Mouse (Mus musculus) MEL (cell line): ENCODE data around the gene Cog3. TPM values are rescaled to one million over a fixed set of nuclear protein-coding genes. Genes with fewer than 3 reads are reported as not detected.

ENCODE experiments used
- DNase-seq: peaks from one replicate; pipeline ENCODE4 v3.0.0; 2011; ENCODE audit warnings: low read depth, low spot score
- H3K27ac ChIP-seq: 2 replicates; pipeline ENCODE4 v1.5.1; 2012; ENCODE audit warnings: low read depth, mild to moderate bottlenecking, control low read depth, low read length, moderate library complexity; ENCODE audit not compliant: control insufficient read depth
- H3K27me3 ChIP-seq, 2 experiments: fragments of 150-350 bp in 1 of 2; sonication (generic) in 1 of 2; 2 replicates each; pipeline ENCODE4 v1.6.1; 2012; ENCODE audit warnings: low read length in 2 of 2, mild to moderate bottlenecking in 2 of 2, improper control_type of control experiment in 1 of 2, moderate library complexity in 1 of 2; ENCODE audit not compliant: insufficient read depth in 2 of 2, control insufficient read depth in 1 of 2
- H3K36me3 ChIP-seq, 2 experiments: 2 replicates each; pipeline ENCODE4 v1.6.1; 2012 to 2014; ENCODE audit warnings: low read length in 2 of 2, improper control_type of control experiment in 1 of 2, inconsistent platforms in 1 of 2, mild to moderate bottlenecking in 1 of 2; ENCODE audit not compliant: insufficient read depth in 2 of 2, control insufficient read depth in 1 of 2
- H3K4me1 ChIP-seq, 2 experiments: fragments of 150-350 bp in 1 of 2; sonication (generic) in 1 of 2; 2 replicates each; pipeline ENCODE4 v1.6.1; 2012; ENCODE audit warnings: low read length in 2 of 2, improper control_type of control experiment in 1 of 2, mild to moderate bottlenecking in 1 of 2; ENCODE audit not compliant: insufficient read depth in 2 of 2, control insufficient read depth in 1 of 2
- H3K4me3 ChIP-seq, 2 experiments: fragments of 150-350 bp in 1 of 2; sonication (generic) in 1 of 2; 2 replicates each; pipeline ENCODE4 v1.5.1; 2012; ENCODE audit warnings: low read depth in 2 of 2, low read length in 2 of 2, mild to moderate bottlenecking in 2 of 2, moderate library complexity in 2 of 2, control low read depth in 1 of 2, improper control_type of control experiment in 1 of 2; ENCODE audit not compliant: control insufficient read depth in 1 of 2, insufficient read depth in 1 of 2
- H3K79me2 ChIP-seq: 2 replicates; pipeline ENCODE4 v1.6.1; 2012; ENCODE audit warnings: mild to moderate bottlenecking, low read length, moderate library complexity; ENCODE audit not compliant: control insufficient read depth, poor library complexity, insufficient read depth
- H3K9ac ChIP-seq: 2 replicates; pipeline ENCODE4 v1.6.1; 2012; ENCODE audit warnings: low read depth, mild to moderate bottlenecking, control low read depth, low read length, moderate library complexity; ENCODE audit not compliant: control insufficient read depth, poor library complexity, severe bottlenecking
- H3K9me3 ChIP-seq: fragments of 150-350 bp; sonication (generic); replicated peaks from 2 replicates; pipeline ENCODE4 v1.6.1; 2012; ENCODE audit warnings: mild to moderate bottlenecking, low read length, improper control_type of control experiment, moderate library complexity; ENCODE audit not compliant: insufficient read depth
- CHD1 ChIP-seq: IDR thresholded peaks from 2 replicates; pipeline ENCODE4 v1.6.1; 2012; ENCODE audit warnings: low read depth, mild to moderate bottlenecking, inconsistent platforms, low read length, improper control_type of control experiment
- EP300 ChIP-seq, 2 experiments: IDR thresholded peaks; 2 replicates each; pipeline ENCODE4 v1.6.1; 2011; ENCODE audit warnings: improper control_type of control experiment in 2 of 2, low read length in 2 of 2, low read depth in 1 of 2, mild to moderate bottlenecking in 1 of 2
- ETS1 ChIP-seq: IDR thresholded peaks from 2 replicates; pipeline ENCODE4 v1.6.1; 2012; ENCODE audit warnings: low read depth, mild to moderate bottlenecking, inconsistent platforms, low read length, improper control_type of control experiment, moderate library complexity
- GABPA ChIP-seq: IDR thresholded peaks from 2 replicates; pipeline ENCODE4 v1.6.1; 2012; ENCODE audit warnings: low read depth, mild to moderate bottlenecking, inconsistent platforms, low read length, improper control_type of control experiment, moderate library complexity
- GATA1 ChIP-seq: IDR thresholded peaks from 2 replicates; pipeline ENCODE4 v1.6.1; 2011; ENCODE audit warnings: low read depth, low read length, improper control_type of control experiment
- MAFK ChIP-seq: IDR thresholded peaks from 2 replicates; pipeline ENCODE4 v1.6.1; 2011; ENCODE audit warnings: low read depth, mild to moderate bottlenecking, low read length, improper control_type of control experiment, borderline replicate concordance
- MAZ ChIP-seq: IDR thresholded peaks from 2 replicates; pipeline ENCODE4 v1.6.1; 2012; ENCODE audit warnings: low read depth, mild to moderate bottlenecking, inconsistent platforms, low read length, improper control_type of control experiment
- MEF2A ChIP-seq: IDR thresholded peaks from 2 replicates; pipeline ENCODE4 v1.6.1; 2014; ENCODE audit warnings: low read depth, mild to moderate bottlenecking, inconsistent platforms, low read length, improper control_type of control experiment; ENCODE audit not compliant: poor library complexity, insufficient replicate concordance, severe bottlenecking; ENCODE audit errors: extremely low read depth
- MYC ChIP-seq: IDR thresholded peaks from 2 replicates; pipeline ENCODE4 v1.6.1; 2011; ENCODE audit warnings: low read depth, mild to moderate bottlenecking, low read length, improper control_type of control experiment, moderate library complexity
- NELFE ChIP-seq: IDR thresholded peaks from 2 replicates; pipeline ENCODE4 v1.6.1; 2011; ENCODE audit warnings: low read depth, low read length, improper control_type of control experiment
- POLR2AphosphoS2 ChIP-seq: IDR thresholded peaks from 2 replicates; pipeline ENCODE4 v1.6.1; 2011; ENCODE audit warnings: low read length, improper control_type of control experiment
- RAD21 ChIP-seq: IDR thresholded peaks from 2 replicates; pipeline ENCODE4 v1.6.1; 2011; ENCODE audit warnings: mild to moderate bottlenecking, low read depth, low read length, improper control_type of control experiment
- SIN3A ChIP-seq: IDR thresholded peaks from 2 replicates; pipeline ENCODE4 v1.6.1; 2012; ENCODE audit warnings: low read length, improper control_type of control experiment, inconsistent platforms
- TAL1 ChIP-seq: IDR thresholded peaks from 2 replicates; pipeline ENCODE4 v1.6.1; 2012; ENCODE audit warnings: mild to moderate bottlenecking, inconsistent platforms, low read length, moderate library complexity, mixed read lengths
- TBP ChIP-seq: IDR thresholded peaks from 2 replicates; pipeline ENCODE4 v1.8.0; 2011; ENCODE audit warnings: low read depth, low read length, improper control_type of control experiment
- TCF12 ChIP-seq: IDR thresholded peaks from 2 replicates; pipeline ENCODE4 v1.6.1; 2014; ENCODE audit warnings: low read depth, mild to moderate bottlenecking, inconsistent platforms, low read length, improper control_type of control experiment, moderate library complexity
- USF1 ChIP-seq: IDR thresholded peaks from 2 replicates; pipeline ENCODE4 v1.6.1; 2014; ENCODE audit warnings: low read depth, mild to moderate bottlenecking, inconsistent platforms, low read length, improper control_type of control experiment, moderate library complexity
- ZKSCAN1 ChIP-seq: IDR thresholded peaks from 2 replicates; pipeline ENCODE4 v1.6.1; 2012; ENCODE audit warnings: low read depth, mild to moderate bottlenecking, inconsistent platforms, low read length, improper control_type of control experiment, moderate library complexity
- ZNF384 ChIP-seq: IDR thresholded peaks from 2 replicates; pipeline ENCODE4 v1.6.1; 2012; ENCODE audit warnings: low read depth, mild to moderate bottlenecking, inconsistent platforms, low read length, improper control_type of control experiment
- polyA plus RNA-seq, 2 experiments: library from polyadenylated mRNA; stranded (reverse) in 1 of 2; unstranded in 1 of 2; fragments of >175 nt in 1 of 2; fragments of >200 nt in 1 of 2; gene quantifications; 2 replicates each; pipeline versions ENCODE4 v1.2.1 to v1.2.4; 2012; ENCODE audit warnings: low replicate concordance in 2 of 2, low read depth in 1 of 2; ENCODE audit not compliant: insufficient read length in 2 of 2, insufficient read depth in 1 of 2, missing spikeins in 1 of 2
- total RNA-seq: library from RNA; depleted of rRNA; stranded (reverse); fragments of 300-350 nt; gene quantifications from 2 replicates; pipeline ENCODE4 v1.2.3, GENCODE M21; 2012

Gene Cog3
- total and polyA plus RNA-seq, 3 experiments: 15.3 to 46.1 (median 16.7) TPM

GRCm38 (mm10) chr14:75797769-75798386 lies 43.6 kb upstream of the Cog3 start:
- Histone ChIP-seq H3K9ac (no peak overlapping the region), H3K27me3 (peaks cover 7 to 27% of the 10 kb centered on the region in 2 experiments), H3K4me3 (no peak overlapping the region), H3K36me3 (peaks cover 0 to 1% of the 10 kb centered on the region in 2 experiments; a peak in 1 of 4 replicates), H3K4me1 (peaks cover 0 to 4% of the 10 kb centered on the region in 2 experiments; a peak in 1 of 4 replicates), H3K27ac (no peak overlapping the region), H3K9me3 (no peaks in the 10 kb centered on the region), H3K79me2 (no peaks in the 10 kb centered on the region)
- TF ChIP-seq GATA1: no peak
- TF ChIP-seq MAFK: no peak
- TF ChIP-seq RAD21: no peak
- TF ChIP-seq MYC: no peak
- TF ChIP-seq POLR2AphosphoS2: no peak
- TF ChIP-seq NELFE: no peak
- no peak for TF ChIP-seq MAZ
- no peak for TF ChIP-seq TAL1
- no peak for TF ChIP-seq USF1
- TF ChIP-seq TCF12: no peak
- no peak for TF ChIP-seq ETS1
- no peak for TF ChIP-seq TBP
- TF ChIP-seq ZNF384: no peak
- TF ChIP-seq SIN3A: no peak
- TF ChIP-seq MEF2A: no peak
- TF ChIP-seq CHD1: no peak
- no peak for TF ChIP-seq GABPA
- no peak for TF ChIP-seq EP300 (IDR thresholded peaks at IDR 0.05; ENCODE audit: low read depth in 1 of 2, low read length in 2 of 2)
- no peak for TF ChIP-seq ZKSCAN1
- DNase-seq: no peak

GRCm38 (mm10) chr14:75795918-75796317 lies 41.6 kb upstream of the Cog3 start:
- Histone ChIP-seq H3K9me3 (no peaks in the 10 kb centered on the region), H3K79me2 (no peaks in the 10 kb centered on the region), H3K4me1 (peaks cover 0 to 3% of the 10 kb centered on the region in 2 experiments; a peak in 1 of 4 replicates), H3K9ac (no peak overlapping the region), H3K36me3 (peaks cover 0 to 4% of the 10 kb centered on the region in 2 experiments; a peak in 2 of 4 replicates), H3K4me3 (no peak overlapping the region), H3K27ac (no peak overlapping the region), H3K27me3 (peaks cover 7 to 27% of the 10 kb centered on the region in 2 experiments)
- no peak for TF ChIP-seq ZNF384
- DNase-seq: no peak
